Mouse (Mus musculus) frontal cortex, adult 2 months (tissue): ENCODE measurements at regions not wholly inside any gene's neighbourhood (a gene's known extent, or its start where the extent isn't known, plus 50 kb on each side); places are given as distances from the start of the nearest gene placed in this dataset.
A peak's percentile ranks its signal among the peaks of the same experiment; 100 is the strongest.

Experiments used
- DNase-seq, 2 experiments: peaks; one replicate each; pipeline ENCODE4 v3.0.0; 2022; ENCODE audit warnings: low spot score in 1 of 2; ENCODE audit errors: extremely low spot score in 1 of 2

GRCm38 (mm10) chr14:111877524-111877923 lies 202.6 kb downstream of the Slitrk5 start:
- DNase-seq = no peak

DNA sequence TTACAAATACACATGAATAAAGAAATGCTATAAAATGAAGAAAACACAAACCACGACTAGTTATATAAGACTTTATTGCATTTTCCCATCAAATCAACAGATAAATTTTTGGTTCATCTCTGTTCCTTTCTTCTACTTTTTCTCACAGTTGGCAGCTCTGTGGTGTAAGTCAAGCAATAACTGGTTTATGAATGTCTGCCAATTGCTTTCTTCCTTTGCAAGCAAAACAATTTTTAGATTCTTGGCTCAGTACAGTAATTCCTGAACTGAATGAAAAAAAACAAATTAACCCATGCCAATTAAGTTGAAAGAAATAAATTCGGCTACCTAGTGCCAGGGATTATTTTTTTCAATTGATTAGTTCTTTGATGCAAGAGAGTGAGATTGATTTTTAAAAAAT lies 203.1 kb downstream of the Slitrk5 start:
- DNase-seq = peak in 1 of 2 experiments; percentile 19

DNA sequence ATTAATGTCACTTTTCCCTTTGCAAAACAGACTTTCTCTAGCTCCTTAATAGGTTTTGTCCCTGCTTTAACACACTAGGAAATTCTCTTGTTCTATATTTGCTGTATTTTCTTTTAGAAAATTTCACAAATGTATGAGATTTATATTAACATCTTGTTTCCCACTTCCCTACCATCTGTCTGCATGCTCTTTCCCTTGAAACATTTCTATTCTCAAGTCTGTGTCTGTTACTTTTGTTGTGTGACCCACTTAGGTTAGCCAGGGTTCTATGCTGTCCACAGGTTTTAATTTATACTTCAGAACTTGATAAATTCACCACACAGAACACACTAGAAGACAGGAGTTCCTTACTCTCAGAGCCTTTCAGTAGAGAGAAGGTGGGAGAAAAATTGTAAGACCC lies 209.1 kb downstream of the Slitrk5 start:
- peak in 1 of 2 experiments; percentile 22 for DNase-seq

DNA sequence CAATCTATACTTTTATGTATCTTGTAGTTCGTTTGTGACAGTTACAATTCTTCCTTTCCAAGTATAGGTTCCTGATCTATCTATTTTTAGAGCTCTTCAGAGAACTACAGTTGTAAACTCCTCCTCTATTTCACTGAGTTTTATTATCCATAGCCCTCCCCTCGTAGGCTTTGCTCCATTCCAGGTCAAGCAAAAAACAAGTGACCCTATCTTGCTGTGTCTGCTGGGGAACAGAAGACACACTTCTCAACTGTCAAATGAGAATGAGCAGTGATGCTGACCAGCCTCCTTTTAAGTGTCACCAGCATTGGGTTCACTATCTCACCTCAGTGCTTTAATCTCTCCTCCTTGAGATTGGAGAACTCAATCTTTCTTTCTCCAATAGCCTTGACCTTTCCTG lies 212.8 kb downstream of the Slitrk5 start:
- no peak for DNase-seq

DNA sequence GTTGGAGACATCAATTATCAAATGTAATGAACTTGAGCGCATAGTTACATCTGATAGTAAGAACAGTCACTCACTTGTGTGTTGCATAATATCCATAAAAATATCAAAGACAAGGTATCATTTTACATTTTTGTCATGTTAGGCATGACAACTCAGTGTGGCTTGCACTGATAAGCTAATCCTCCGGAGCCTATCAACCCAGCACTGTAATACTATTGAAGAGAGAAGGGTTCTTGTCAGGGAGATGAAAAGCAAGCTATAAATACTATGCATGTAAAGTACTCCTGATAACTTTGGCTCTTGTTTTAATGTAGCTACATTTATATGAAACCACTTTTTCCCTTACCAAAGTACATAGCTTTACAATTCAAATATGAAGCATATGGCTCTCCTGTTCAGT lies 213.9 kb downstream of the Slitrk5 start:
- no peak for DNase-seq
